Mouse (Mus musculus): Measurements from ENCODE around the gene Gfpt2. TPM values are rescaled to one million over a fixed set of nuclear protein-coding genes. Genes with fewer than 3 reads are reported as not detected.

Gene Gfpt2
- total RNA-seq, 2 experiments from 2014 or later: 0.17 TPM; not detected in 1

- ATAC-seq (replicated peaks; ENCODE audit: low FRiP score, poor library complexity, severe bottlenecking): no peak
Measured at GRCm38 (mm10) chr11:49832962-49833361, 39.0 kb downstream of the Gfpt2 start.

- ATAC-seq (replicated peaks; ENCODE audit: low FRiP score, poor library complexity, severe bottlenecking): no peak
Measured at GRCm38 (mm10) chr11:49834248-49834647, 40.3 kb downstream of the Gfpt2 start.

DNA sequence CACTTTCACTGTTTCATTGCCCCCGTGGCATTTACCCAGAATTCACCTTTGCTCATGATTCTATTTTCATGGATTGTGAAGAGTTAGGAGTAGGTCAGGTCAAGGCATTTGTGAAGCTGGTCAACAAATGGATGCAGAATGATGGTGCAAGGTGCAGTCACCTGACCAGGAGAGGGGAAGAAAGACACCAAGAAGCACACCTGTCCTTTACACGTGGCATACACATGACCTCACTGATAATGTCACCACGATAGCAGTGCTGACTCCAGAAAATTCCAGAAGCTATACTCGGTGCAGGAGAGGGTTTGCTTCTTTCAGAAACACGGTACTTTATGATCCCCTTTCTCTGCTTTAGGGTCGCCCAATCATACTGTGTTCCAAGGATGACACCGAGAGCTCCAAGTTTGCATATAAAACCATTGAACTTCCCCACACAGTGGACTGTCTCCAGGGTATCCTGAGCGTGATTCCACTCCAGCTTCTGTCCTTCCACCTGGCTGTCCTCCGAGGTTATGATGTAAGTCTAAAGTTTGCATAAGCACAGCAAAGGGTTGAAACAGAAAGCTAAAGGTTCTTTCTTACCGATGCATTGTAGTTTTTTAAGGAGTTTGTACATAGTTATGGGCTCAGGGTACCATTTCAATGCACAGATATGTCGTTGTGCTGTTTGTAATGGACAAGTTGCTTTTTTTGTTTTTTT lies 41.4 kb downstream of the Gfpt2 start:
- ATAC-seq (replicated peaks; ENCODE audit: low FRiP score, poor library complexity, severe bottlenecking): no peak

DNA sequence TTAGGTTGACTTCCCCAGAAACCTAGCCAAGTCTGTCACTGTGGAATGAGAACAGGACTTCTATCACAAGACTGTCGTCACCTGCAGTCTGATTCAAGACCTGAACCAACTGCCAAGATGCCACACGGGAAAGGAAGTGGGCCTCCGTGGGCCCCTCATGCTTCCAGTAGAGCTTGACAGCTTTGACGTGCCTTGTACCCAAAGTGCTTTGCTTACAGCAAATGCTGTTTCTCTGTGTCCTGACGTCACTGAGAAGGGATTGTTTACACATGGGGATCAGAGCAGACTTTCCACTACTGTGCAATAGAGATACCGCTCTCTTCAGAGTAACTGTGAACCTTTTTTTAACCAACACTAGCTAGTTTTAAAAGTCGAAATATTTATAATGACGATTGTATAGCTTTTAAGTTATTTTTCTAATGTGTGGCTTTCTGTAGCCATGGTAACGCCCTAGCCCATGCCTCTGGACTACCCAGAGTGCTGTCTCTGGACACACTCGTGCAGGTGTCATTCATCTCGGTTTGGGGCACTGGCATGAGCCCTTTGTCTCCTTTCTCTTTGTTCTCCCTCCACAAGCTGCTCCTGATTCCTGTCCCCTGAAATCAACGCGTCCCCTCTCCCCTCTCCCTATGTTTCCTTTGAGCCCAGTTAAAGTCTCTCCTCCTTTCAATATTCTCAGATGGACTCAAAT lies 43.9 kb downstream of the Gfpt2 start:
- ATAC-seq (replicated peaks; ENCODE audit: low FRiP score, poor library complexity, severe bottlenecking): no peak

DNA sequence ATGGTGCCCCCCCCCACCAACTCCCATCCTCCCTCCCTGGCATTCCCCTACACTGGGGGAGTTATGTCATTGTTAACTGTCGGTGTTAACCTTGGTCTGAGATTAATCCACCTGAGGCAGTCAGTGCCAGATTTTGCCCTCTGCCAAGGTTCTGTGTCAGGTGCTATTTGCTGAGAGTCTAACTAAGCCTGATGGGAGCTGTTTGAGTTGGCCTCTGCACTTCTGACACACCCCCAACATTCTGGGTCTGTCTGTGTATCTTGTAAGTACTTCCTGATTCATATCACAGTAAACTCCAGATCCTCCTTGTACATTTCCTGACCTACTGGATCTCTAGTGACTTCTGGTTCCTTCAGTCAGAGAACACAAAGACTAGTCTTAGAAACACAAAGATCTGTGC lies 46.7 kb downstream of the Gfpt2 start:
- no peak for ATAC-seq (replicated peaks; ENCODE audit: low FRiP score, poor library complexity, severe bottlenecking)

DNA sequence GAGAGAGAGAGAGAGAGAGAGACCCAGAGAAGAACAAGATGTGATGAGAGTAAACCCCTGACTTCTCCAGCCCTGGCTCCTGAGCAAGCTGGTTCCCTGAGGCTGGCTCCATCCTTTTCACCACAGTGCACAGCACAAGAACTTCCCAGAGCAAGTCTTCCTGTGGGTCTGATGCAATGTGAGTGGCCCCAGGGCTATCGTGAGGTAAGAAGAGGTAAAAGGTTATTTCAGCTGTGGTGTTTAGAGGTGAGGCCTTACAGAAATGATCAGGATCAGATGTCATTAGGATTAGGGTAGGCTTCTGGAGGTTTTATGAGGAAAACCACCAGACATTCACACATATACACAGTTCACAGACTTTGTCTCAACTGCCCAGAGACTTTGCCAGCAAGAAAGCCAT lies 47.9 kb downstream of the Gfpt2 start:
- no peak for ATAC-seq (replicated peaks; ENCODE audit: low FRiP score, poor library complexity, severe bottlenecking)

DNA sequence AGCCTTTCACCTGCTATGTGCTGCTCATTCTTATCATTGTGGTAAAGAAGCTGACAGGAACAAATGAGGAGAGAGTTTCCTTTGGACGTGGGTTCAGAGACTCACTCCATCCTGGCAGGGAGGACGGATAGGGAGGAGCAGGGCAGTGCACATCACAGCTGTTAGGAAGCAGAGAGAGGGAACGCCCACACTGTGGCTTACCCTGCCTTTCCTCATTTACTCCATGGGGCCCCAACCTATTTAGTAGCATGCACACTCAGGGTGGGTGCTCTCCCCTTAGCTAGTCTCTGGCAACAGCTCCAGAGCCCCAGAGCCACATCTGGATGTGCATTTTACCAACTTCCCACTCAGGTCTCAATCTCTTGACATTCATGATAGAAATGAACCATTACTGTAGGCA lies 48.7 kb downstream of the Gfpt2 start:
- ATAC-seq (replicated peaks; ENCODE audit: low FRiP score, poor library complexity, severe bottlenecking): no peak

- no peak for ATAC-seq (replicated peaks; ENCODE audit: low FRiP score, poor library complexity, severe bottlenecking)
Measured at GRCm38 (mm10) chr11:49844311-49844710, 50.3 kb downstream of the Gfpt2 start.

DNA sequence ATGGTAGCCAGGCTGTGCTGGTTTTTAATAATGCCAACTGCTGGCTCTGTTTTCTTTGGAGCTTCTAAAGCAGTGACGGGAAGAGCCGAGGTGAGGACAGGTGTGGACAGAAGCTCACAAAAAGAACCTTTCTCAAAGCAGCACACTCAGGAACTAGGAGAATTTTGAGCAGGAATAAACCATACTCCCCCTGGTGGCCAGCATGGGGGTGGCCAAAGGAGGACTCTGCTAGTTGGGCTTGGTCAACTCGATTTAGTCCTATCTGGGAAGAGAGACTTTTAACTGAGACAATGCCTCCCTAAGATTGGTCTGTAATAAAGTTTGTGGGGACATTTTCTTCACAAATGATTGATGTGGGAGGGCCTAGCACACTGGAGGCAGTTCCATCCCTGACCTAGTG lies 51.0 kb downstream of the Gfpt2 start:
- 0 out of 2 replicates have a peak, but pooled peaks have one; percentile 48 for ATAC-seq (replicated peaks; ENCODE audit: low FRiP score, poor library complexity, severe bottlenecking)

DNA sequence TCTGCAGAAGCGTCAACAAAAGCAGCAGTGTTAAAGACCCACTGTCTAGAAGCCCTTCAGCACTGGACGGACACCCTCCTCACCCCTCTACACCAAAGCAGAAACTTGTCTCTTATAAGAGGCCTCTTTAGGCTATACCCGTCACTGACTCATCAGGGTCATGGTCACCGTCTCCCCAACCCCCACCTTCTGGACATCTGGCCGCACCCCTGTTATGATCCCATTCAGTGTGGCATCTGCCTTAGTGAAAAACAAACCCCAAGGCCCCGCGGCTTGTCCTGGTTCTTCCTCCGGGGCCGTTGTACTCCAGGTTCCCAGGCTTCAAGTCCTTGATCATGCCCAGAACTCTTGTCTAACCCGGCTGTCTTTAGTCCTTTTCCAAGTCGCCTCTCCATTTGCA lies 52.0 kb downstream of the Gfpt2 start:
- ATAC-seq (replicated peaks; ENCODE audit: low FRiP score, poor library complexity, severe bottlenecking): no peak

GRCm38 (mm10) chr11:49846401-49847070 lies 52.6 kb downstream of the Gfpt2 start, which contains the start of gene Mapk9:
Gene Mapk9 (plus strand): TSS chr11:49846751.
- ATAC-seq (replicated peaks; ENCODE audit: low FRiP score, poor library complexity, severe bottlenecking): peak; percentile 89

- peak; percentile 41 for ATAC-seq (replicated peaks; ENCODE audit: low FRiP score, poor library complexity, severe bottlenecking)
Measured at GRCm38 (mm10) chr11:49847071-49847810, 53.3 kb downstream of the Gfpt2 start.

DNA sequence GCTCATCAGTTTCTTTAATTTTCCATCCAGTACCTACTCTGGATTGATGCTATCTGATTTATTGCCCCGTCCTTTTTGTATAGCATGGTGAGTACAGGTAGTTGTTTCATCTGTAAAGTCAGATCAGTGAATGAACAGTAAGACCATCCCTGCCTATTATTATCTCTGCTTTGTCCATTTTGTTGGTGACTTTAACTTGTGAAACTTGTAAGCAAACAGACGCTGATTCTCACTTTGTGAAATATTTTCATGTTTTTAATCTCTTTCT lies 53.8 kb downstream of the Gfpt2 start:
- ATAC-seq (replicated peaks; ENCODE audit: low FRiP score, poor library complexity, severe bottlenecking): no peak

DNA sequence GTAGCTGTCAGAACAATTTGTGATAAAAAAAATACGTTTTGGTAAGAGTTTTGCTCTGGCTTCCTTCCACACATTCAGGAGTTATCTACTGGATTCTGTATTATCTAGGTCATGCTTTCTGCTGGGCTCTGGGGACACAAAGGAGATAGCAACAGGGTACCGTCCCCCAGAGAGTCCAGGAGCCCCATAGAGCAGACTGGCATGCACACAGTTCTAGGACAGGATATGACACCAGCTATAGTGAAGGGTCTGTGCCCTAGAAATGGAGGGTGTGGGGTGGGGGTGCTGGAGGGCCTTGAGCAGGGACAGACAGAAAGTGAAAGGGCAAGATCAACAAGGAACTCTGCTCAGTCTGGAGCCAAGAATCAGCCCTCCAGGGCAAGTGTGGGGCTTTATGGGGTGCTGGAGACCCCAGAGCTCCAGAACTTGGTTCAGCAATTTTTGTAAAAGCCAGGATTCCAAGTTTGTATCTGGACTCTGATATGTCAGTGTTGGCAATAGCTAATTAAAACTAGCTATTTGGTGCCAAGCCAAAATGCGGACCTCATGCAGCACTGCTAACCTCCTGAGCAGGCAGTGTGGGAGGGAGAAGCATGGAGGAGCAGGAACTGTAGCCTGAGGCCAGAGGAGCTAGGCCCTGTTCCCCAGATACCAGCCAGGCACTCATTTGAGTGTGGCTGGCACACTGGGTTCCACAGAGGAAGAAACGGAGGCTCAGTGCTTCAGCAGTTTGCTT lies 54.3 kb downstream of the Gfpt2 start:
- ATAC-seq (replicated peaks; ENCODE audit: low FRiP score, poor library complexity, severe bottlenecking): no peak

DNA sequence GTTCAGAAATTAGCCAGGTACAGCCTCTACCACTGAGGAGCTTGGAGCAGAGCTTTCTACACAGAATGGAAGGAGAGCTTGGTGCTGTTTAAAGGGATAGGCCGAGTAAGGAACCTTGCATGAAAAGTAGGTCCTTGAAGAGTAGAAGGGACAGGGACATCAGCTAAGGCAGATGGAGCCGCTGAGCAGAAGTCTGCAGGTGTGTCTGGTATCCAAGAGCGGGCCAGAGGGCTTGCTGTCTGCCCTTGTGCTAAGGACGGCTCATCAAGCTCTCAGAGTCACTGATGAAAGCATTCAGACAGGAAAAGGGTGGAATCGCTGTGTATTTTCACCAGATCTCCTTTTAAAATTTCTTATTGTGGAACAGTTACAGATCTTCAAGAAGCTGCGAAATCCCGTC lies 56.4 kb downstream of the Gfpt2 start:
- ATAC-seq (replicated peaks; ENCODE audit: low FRiP score, poor library complexity, severe bottlenecking): no peak

- ATAC-seq (replicated peaks; ENCODE audit: low FRiP score, poor library complexity, severe bottlenecking): no peak
Measured at GRCm38 (mm10) chr11:49855144-49855543, 61.2 kb downstream of the Gfpt2 start.

- no peak for ATAC-seq (replicated peaks; ENCODE audit: low FRiP score, poor library complexity, severe bottlenecking)
Measured at GRCm38 (mm10) chr11:49861139-49861538, 67.2 kb downstream of the Gfpt2 start.

GRCm38 (mm10) chr11:49863926-49864325 lies 69.9 kb downstream of the Gfpt2 start:
- ATAC-seq (replicated peaks; ENCODE audit: low FRiP score, poor library complexity, severe bottlenecking): 0 out of 2 replicates have a peak, but pooled peaks have one; percentile 36

GRCm38 (mm10) chr11:49867320-49867719 lies 73.3 kb downstream of the Gfpt2 start:
- no peak for ATAC-seq (replicated peaks; ENCODE audit: low FRiP score, poor library complexity, severe bottlenecking)

DNA sequence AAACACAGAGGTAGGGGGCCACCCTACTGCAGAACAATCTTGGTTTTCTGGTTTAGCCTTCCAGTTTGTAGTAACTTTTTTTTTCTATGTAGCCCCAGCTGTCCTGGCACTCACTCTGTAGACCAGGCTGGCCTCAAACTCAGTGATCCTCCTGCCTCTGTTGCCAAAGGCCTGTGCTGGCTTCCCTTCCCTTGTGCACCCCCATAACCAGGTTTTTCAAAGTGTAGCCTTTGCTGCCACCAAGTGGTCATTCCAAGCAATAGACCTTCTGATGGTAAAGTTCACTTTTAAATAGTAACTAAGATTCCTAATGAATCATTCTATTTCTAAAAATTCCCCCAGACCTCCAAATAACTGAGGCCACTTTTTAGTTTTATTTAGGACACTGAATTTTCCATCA lies 75.8 kb downstream of the Gfpt2 start:
- no peak for ATAC-seq (replicated peaks; ENCODE audit: low FRiP score, poor library complexity, severe bottlenecking)
